Mouse (Mus musculus) heart, postnatal 4 days (tissue): Measurements from ENCODE around the gene Cdc34. TPM values are rescaled to one million over a fixed set of nuclear protein-coding genes. Genes with fewer than 3 reads are reported as not detected.
"Not testable (repeated sequence)": the region's sequence is repeated elsewhere in the genome, so short reads cannot be mapped to it uniquely, and the experiment has no call there.

Source experiments
- DNase-seq: peaks from one replicate; pipeline ENCODE4 v3.0.0; 2021
- total RNA-seq, 2 experiments: library from RNA; stranded (reverse); gene quantifications; 2 replicates each; pipeline ENCODE4 v1.2.3; 2021

Gene Cdc34
- total RNA-seq, 2 experiments from 2014 or later: 134 to 145 TPM

DNA sequence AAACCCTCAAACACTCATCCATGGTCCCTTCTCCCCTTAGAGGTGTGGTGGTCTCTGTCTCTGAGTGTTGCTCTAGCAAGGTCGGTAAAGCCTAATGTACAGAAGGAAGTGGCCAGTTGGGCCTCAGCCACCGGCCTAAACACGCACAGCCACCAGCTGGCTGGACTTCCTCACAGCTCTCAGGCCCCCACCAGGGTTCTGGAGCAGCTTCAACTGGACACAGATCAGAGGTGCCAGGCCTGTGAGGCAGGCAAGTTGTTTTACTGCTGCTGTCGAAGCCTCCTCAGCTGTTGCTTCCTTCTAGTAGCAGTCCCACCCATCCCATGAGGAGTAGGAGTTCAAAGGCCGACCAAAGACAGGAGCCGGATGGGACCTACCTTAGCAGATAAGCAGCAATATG, 15.9 kb downstream of the Cdc34 start:
- no peak for DNase-seq

DNA sequence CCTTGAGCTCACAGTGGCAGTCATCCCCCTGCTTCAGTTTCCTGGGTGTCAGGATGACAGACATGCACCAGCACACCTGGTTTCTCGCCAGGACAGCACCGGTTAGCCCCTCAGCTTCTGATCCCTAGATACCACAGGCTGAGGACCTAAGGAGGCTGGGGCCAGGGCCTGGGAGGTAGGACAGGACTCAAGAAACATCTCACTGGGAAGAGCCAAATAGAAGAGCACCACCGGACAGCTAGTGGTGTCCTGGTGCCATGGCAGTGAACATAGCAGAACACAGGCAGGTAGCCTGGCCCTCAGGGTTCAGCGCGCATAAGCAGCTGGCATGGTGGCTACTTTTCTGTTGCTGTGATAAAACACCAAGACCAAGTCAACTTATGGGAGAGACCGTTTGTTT, 16.5 kb downstream of the Cdc34 start:
- DNase-seq: no peak

DNA sequence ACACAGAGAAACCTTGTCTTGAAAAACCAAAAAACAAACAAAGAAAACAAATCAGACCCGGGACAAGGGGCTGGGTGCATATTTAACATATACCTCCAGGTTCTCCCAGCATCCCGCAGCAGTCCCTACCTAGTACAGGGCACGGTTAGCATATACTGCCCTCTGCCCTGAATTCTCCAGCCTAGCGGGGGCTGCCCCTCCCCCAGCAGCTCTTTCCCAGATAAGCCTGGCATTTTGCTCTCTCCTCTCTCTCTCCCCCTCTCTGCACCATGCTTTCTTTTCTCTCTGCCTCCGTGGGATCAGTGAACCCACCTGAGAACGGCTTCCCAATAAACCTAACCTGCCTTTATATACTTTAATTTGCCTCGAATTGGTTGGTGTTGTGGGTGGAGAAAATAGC, 18.7 kb downstream of the Cdc34 start:
- peak; percentile 68 for DNase-seq

DNA sequence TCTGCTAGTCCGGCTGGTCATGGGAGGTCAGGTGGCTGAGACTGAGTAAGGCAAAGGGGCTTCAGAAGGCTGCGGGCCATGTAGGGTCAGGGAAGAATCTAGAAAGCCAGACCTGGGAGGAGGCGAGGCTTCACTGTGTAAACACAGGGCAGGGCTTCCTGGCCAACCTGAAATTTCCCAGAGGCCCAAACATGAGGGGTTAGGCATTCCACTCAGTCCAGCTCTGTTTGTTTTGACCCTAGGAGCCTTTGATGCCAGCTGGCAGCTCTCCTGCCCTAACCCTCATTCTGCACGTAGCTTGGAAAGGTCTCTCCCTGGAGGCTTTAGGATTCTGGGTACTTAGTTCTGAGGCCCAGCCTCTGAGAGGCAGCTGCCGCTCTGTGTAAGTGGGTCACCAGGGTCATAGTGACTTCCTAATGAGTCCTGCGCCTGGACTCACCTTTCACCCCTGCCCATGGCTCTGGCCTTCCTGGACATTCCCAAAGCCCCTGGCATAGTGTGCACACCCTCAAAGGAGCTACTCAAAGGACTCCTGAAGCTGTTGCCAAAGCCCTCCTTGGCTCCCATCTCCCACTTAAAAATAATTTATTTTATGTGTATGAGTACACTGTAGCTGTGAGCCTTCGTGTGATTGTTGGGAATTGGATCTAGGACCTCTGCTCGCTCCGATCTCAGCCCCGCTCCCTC, 19.6 kb downstream of the Cdc34 start:
- peak; percentile 78 for DNase-seq

DNA sequence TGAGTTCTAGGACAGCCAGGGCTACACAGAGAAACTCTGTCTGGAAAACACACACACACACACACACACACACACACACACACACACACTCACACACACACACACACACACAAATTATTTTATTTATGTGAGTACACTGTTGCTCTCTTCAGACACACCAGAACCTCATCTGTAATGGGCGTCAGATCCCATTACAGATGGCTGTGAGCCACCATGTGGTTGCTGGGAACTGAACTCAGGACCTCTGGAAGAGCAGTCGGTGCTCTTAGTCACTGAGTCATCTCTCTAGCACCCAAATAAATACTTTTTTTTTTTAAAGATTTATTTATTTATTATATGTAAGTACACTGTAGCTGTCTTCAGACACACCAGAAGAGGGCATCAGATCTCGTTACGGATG, 21.0 kb downstream of the Cdc34 start:
- DNase-seq: not testable (repeated sequence)

DNA sequence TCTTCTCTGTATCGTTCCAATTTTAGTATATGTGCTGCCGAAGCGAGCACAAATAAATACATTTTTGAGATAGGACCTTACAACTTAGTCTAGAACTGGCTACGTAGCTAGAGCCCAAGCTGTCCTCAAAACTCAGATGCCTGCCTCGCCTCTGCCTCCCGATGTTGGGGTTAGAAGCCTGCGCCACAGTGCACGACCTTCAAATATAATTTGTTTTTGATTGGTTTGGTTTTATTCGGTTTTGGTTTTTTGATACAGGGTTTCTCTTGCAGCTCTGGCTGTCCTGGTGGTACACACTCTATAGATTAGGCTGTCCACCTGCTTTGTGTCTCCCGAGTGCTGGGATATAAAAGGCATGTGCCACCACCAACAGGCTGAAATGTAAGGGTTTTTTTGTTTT, 21.5 kb downstream of the Cdc34 start:
- DNase-seq: no peak

DNA sequence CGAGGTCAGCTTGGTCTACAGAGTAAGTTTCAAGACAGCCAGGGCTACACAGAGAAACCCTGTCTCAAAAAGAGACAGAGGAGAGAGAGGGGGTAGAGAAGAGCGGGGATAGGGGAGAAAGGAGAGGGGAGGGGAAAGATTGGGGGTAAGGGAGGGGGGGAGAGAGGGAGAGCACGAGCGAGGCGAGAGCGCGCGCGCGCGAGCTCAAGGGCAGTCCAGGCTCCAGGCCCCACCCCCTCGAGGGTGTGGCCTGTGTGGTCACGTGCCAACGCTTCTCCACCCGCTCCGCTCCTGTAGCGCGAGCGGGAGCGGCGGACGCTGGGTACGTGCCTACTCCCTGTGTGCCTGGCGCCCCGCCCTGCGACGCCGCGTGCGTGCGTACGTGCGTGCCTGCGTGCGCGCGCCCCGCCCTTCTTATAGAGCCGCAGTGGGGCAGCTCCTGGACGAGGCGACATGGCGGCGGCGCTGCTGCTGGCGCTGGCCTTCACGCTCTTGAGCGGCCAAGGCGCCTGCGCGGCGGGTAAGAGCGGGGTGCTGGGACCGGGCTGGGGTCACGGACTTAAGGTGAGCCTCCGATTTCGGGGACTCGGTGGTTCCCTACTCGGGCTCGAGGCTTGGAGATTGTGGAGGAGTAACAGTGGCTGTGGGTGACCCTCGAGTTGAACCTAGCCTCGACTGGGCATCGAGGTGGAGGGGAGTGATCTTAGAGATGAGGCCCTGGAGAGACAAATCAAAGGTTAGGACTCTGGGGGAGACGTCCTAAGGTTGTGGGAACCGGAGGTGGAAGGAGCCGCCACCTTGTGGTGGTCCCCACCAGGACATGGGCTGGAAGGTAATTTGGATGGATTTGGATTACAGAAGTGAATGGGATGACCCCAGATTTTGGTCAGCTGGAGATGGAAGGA, 22.3 kb downstream of the Cdc34 start, which contains the start of gene Bsg:
Gene Bsg, plus strand, starts transcription at position 427 of the 905 bp plus-strand sequence.
- peak; percentile 99 for DNase-seq

DNA sequence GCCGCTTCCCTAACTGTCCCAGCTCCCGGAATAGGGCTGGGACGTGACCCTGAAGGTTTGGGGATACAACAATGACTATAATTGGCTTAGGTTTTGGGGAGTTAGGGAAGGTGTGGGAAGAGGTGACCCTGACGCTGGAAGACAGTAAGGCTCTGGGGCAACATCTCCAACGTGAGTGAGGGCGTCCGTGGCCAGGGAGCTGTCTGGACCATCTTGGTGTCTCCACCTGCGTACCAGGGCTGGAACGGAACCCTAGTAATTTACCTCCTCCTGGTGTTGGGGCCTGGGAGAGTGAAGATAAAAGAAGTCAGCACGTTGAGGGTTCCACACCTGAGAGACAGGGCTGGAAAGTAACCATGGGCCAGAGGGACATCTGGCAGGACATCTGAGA, 23.0 kb downstream of the Cdc34 start:
- no peak for DNase-seq

DNA sequence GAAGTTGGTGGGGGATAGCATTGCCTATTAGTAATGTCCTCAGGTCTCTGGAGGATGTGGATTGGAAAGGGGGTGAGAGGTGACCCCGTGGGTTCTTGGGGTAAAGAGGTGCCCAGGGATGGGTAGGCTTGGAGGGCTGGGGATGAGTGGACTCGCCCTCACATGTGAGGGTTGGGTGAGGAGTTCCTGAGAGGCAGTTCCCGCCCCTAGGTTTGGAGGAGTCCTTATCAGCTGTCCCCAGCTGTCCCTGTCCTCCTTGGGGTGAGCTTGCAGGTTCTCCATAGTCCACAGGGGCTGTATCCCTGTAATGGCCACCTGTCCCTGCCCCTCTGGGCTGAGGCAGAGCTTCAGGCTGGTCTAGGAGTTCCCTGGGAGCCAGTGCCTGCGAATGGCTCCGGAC, 24.0 kb downstream of the Cdc34 start:
- no peak for DNase-seq

DNA sequence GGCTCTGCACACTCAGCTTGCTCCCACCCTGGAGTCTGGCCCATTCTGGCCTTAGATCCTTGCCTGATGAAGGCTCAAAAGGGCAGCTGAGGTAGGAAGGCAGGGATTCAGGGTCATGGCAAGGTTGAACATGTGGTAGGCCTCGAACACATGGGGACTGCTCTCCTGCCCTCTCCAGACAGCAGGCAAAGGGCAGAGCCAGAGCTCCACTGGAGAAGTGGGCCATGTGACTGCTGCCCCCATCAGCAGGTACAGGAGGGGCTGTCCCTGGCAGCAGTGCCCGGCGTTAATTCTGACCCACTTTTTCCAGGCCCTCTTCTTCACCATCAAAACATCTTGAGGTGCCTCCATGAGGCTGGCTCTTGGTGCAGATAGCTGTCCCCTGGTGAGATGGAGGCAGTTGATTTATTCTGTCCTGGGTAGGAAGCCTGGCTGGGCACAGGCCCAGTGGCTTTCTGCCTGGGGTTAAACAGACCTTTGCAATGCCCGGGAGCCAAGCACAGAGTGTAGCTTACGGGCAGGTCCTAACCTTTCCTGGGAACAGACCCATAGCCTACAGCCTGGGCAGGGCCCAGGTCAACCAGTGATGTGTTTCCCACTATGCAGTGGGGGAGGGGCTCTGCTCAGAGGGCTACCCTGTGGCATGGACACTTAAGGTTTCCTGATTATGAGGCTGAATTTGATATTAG, 24.6 kb downstream of the Cdc34 start:
- DNase-seq: no peak

DNA sequence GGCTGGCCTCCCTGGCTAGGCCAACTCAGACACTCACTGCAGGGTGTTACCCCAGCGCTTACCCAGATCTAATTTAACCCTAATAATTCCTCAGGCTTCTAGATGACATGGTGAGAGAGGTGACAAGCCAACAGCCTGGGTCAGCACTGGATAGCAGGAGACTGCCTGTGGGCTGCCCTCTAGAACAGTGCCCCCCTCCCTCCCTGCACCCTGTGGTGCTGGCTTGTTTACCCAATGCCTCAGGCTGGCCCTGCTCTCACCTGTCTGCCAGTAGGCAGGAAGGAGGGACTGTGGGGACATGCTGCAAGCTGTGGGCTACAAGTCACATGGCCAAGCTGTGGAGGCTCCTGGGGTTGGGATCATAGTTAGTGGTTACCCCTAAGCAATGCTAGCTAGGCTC, 25.2 kb downstream of the Cdc34 start:
- DNase-seq: no peak

DNA sequence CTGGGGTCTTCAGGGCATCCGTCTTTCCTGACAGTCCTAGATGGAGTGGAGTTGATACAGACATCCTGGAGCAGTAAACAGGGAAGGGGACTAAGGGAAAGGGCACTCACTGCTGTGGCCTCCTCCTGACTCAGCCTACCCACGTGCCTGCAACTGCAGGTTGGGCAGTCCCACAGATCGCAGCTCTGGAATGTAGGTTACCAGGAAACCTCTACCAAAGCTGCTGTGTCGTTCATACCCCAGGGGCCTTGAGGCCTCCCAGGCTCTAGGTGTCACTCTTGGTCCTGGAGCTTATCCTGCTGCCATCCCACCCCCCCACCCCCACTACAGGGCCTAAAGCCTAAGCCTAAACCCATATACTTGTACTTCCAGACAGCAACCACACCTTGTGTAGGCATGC, 25.8 kb downstream of the Cdc34 start:
- no peak for DNase-seq

DNA sequence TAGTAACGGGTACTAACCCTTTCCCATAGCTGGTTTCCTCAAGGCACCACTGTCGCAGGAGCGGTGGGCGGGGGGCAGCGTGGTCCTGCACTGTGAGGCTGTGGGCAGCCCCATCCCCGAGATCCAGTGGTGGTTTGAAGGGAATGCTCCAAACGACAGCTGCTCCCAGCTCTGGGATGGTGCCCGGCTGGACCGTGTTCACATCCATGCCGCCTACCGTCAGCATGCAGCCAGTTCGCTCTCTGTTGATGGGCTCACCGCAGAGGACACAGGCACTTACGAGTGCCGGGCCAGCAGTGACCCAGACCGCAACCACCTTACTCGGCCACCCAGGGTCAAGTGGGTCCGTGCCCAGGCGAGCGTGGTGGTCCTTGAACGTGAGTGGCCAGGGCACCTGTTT, 26.7 kb downstream of the Cdc34 start:
- DNase-seq: no peak

DNA sequence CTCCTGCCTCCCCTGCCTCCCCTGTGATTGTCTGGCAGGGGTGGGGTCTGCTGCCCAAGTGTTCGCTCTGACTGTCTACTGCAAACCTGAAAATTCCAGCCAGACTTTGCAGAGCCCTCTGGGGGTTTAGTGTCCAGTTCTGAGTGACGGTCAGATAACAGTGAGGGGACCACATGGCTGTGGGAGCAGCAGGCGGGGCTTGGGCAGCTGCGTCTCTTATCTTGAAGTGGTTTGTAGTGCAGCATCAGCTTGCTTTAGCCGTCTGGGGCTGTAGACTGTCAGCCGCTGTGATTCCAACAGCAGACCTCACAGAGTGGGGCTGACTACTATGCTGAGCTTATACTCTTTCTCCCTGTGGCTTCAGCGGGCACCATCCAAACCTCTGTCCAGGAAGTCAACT, 27.3 kb downstream of the Cdc34 start:
- no peak for DNase-seq

DNA sequence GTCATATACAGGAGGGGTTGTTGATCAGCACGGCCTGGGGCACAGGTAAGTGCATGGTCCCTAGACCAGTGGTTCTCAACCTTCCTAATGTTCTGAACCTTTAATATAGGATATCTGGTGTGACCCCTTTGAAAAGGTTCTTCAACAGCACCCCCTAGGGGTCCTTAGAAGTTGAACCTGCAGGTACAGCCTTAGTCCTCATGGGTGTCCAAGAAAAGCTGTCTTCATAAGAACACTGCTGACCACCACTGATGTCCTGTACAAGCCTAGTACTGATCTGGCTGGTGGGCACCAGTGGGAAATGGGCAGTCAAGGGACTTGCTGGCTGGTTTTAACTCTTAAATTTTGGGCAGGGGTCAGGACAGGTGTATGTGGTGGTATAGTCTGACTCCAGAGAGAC, 30.0 kb downstream of the Cdc34 start:
- DNase-seq: no peak

DNA sequence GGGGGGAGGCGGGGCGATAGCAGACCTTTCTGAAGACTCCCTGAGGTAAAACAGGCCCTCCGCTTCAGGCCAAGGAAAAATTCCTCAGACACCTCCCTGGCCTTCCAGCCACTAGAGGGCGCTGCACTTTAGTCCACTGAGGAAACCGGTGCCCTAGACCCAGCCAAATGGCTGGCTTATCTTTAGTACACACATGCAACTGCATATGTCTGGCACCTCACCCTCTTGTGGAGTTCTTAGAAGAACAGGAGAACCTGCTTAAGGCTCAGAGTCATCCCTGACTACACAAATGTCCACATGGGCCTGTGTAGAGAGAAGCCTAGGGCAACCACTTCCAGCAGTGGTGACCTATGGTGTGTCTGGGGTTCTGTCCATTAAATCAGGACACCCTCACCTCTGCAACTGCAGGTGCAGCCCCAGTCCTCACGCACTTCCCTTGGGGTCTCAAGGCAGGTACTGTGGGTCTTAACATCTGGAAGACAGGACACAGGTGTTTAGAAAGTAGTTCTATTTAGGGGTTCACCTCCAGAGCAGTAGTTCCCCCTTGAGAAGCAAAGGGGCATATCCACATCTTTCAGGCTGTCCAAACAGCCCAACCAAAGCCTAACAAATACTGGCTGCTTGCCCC, 30.6 kb downstream of the Cdc34 start:
- peak; percentile 89 for DNase-seq

DNA sequence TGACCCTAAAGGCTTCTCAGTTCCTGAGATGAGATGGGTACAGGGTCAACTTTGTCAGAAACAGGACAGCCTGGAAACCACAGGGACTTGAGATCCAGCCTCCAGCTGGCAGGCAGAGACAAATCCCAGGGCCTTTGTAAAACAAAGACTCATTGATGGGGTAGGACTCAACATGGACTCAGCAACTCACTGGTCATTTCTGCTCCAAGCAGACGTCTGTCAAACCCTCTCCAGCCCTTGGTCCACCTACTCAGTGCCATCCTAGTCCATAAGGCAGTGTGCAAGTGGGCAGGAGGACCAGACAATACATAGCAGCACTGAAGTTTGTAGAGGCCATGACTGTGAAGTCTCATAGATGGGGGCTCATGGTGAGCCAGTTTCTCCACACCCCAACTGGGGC, 31.2 kb downstream of the Cdc34 start:
- no peak for DNase-seq

DNA sequence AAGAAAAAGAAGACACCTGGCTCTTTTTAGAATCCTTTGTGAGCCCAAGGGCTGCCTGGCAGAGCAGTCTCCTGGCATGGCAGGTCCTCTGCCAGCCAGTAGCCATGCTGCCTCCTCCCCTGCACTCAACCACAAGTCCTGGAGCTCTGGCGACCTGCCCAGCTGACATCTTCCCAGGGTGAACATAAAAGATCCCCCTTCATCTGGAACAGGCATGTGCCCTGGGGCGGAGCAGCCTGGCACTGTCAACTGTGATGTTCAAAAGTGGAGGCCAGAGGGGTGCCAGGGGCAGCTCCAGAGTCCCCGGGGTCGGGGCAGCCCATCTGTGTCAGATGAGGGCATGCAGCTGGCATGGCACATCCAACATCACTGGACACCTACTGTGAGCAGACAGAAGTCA, 33.0 kb downstream of the Cdc34 start:
- no peak for DNase-seq

DNA sequence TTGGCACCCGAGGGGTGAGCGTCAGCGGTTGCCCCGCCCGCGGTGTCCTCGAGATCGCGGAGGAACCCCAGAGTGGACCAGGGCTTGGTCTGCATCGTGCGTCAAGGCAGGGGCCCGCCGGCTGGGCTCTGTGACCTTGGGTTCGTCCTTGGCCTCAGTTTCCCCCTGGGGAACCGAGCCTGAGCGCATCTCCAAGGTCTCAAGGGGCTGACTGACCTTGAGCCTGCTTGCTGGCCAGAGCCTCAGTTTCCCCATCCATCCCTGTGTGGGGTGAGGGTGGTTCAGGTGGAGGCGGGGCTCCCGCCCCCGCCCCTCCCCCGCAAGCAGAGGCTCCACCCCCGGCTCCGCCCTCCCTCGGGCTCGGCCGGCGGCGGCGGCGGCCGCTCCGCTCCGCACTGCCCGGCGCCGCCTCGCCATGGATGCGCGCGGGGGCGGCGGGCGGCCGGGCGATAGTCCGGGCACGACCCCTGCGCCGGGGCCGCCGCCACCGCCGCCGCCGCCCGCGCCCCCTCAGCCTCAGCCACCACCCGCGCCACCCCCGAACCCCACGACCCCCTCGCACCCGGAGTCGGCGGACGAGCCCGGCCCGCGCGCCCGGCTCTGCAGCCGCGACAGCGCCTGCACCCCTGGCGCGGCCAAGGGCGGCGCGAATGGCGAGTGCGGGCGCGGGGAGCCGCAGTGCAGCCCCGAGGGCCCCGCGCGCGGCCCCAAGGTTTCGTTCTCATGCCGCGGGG, 34.4 kb downstream of the Cdc34 start, which contains the start of gene Hcn2:
Gene Hcn2, plus strand, starts transcription at position 381 of the 734 bp plus-strand sequence.
- DNase-seq: no peak

DNA sequence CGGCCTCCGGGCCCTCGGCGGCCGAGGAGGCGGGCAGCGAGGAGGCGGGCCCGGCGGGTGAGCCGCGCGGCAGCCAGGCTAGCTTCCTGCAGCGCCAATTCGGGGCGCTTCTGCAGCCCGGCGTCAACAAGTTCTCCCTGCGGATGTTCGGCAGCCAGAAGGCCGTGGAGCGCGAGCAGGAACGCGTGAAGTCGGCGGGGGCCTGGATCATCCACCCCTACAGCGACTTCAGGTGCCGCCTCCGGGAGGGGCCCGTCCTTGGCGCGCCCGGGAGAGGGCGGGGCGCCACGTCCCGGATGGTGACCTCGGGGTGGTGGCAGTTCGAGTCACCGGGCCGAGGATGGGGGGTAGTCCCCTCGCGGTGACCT, 35.0 kb downstream of the Cdc34 start:
- no peak for DNase-seq

DNA sequence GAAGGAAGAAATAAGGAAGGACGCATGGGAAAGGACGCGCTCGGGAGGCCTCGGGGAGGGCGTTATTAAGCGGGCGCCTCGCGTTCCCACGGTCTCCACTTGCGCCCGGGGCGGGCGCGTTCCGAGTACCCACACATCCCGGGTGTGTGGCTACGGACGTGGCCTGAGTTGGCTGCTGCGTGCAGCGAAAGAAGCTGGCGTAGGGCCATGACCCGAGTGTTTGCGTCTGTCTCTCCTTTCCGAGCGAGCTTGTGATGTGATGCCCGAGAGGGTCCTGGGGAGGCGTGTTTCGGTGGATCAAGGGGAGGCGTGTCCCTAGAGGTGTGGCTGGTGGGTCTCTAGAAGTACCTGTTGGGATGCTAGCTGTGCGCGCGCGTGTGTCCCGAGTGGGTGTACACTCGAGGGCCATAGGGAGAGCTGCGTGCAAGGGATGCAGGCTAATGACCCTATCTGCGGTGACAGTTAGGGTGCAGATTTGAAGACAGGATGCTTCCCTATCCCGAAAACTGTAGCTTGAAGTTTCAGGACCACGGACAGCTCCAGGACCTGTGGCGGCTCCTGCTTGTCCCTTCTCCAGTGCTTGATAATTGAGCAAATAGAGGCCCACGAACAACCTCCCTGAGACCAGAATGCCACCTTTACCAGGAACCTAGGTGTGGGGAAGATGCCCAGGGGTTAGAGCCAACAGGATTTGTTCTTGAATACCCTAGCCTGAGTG, 35.8 kb downstream of the Cdc34 start:
- peak; percentile 89 for DNase-seq
